Mouse (Mus musculus) embryonic facial prominence, embryonic 13.5 days (tissue): ENCODE measurements around the gene Hist1h2bl. TPM values are rescaled to one million over a fixed set of nuclear protein-coding genes. Genes with fewer than 3 reads are reported as not detected.

ENCODE experiments used
- ATAC-seq: fragments of 200-750 bp; cut with Nextera tagmentation; 2 replicates; pipeline ENCODE4 v1.8.0; 2017; ENCODE audit warnings: low read depth; ENCODE audit not compliant: insufficient number of reproducible peaks, insufficient read depth, low FRiP score, low TSS enrichment
- H3K27ac ChIP-seq: fragments of 300-500 bp; sonication (generic); 2 replicates; pipeline ENCODE4 v1.5.1; 2015; ENCODE audit warnings: moderate library complexity, mild to moderate bottlenecking, inconsistent platforms
- H3K27me3 ChIP-seq: fragments of 300-500 bp; sonication (generic); 2 replicates; pipeline ENCODE4 v1.6.1; 2015; ENCODE audit warnings: mild to moderate bottlenecking, inconsistent platforms
- H3K36me3 ChIP-seq: fragments of 300-500 bp; sonication (generic); 2 replicates; pipeline ENCODE4 v1.6.1; 2015; ENCODE audit warnings: mild to moderate bottlenecking, inconsistent platforms
- H3K4me1 ChIP-seq: fragments of 300-500 bp; sonication (generic); 2 replicates; pipeline ENCODE4 v1.6.1; 2015; ENCODE audit warnings: inconsistent platforms
- H3K4me2 ChIP-seq: fragments of 300-500 bp; sonication (generic); 2 replicates; pipeline ENCODE4 v1.6.1; 2015; ENCODE audit warnings: moderate library complexity, mild to moderate bottlenecking, inconsistent platforms
- H3K4me3 ChIP-seq: fragments of 300-500 bp; sonication (generic); 2 replicates; pipeline ENCODE4 v1.5.1; 2015; ENCODE audit warnings: mild to moderate bottlenecking, inconsistent platforms
- H3K9ac ChIP-seq: fragments of 300-500 bp; sonication (generic); 2 replicates; pipeline ENCODE4 v1.6.1; 2015; ENCODE audit warnings: mild to moderate bottlenecking, inconsistent platforms
- H3K9me3 ChIP-seq: fragments of 300-500 bp; sonication (generic); 2 replicates; pipeline ENCODE4 v1.6.1; 2016; ENCODE audit warnings: inconsistent platforms
- WGBS: fragments of 180-500 bp; shearing (Covaris S2); methylation state at CpG from one replicate; pipeline ENCODE4 v1.1.7; 2015; ENCODE audit warnings: mixed read lengths; 5-methylcytosine and 5-hydroxymethylcytosine counted together
- microRNA-seq: library from miRNA; unstranded; fragments of <30 nt; microRNA quantifications from one replicate; pipeline ENCODE4, GENCODE M21; 2016
- polyA plus RNA-seq: library from polyadenylated mRNA; unstranded; fragments of >200 nt; fragmentation: Nextera tagmentation; extraction: Ambion mirVana; gene quantifications from 2 replicates; pipeline ENCODE4 v1.2.1, GENCODE M21; 2015

Gene Hist1h2bl
- polyA plus RNA-seq, 1 experiment from 2014 or later = 2.1 TPM

- Histone ChIP-seq H3K27me3 (no peaks in the 10 kb centered on the region), H3K36me3 (no peaks in the 10 kb centered on the region), H3K9ac (no peak within 1 kb of the TSS), H3K27ac (no peak within 1 kb of the TSS), H3K9me3 (no peaks in the 10 kb centered on the region), H3K4me1 (no peaks in the 10 kb centered on the region), H3K4me3 (no peak within 1 kb of the TSS), H3K4me2 (no peak within 1 kb of the TSS)
- no peak for ATAC-seq
These were observed 18.1 kb downstream of the Hist1h2bl start, which contains the start of gene Olfr1359 for GRCm38 (mm10) chr13:21697811-21698210. Olfr1359 (plus strand) TSS chr13:21698111.

GRCm38 (mm10) chr13:21677305-21677704 lies 38.6 kb downstream of the Hist1h2bl start, which contains the start of gene Olfr1360:
Olfr1360 (minus strand) TSS chr13:21677405.
- Histone ChIP-seq H3K36me3 (no peaks in the 10 kb centered on the region), H3K27ac (no peak within 1 kb of the TSS), H3K27me3 (no peaks in the 10 kb centered on the region), H3K9me3 (no peaks in the 10 kb centered on the region), H3K4me2 (no peak within 1 kb of the TSS), H3K9ac (no peak within 1 kb of the TSS), H3K4me3 (no peak within 1 kb of the TSS), H3K4me1 (no peaks in the 10 kb centered on the region)
- no peak for ATAC-seq
- WGBS = 84% methylated on average over 2 of the region's 2 CpGs

Small RNA genes lying within 50 kb of the gene (microRNA-seq; reads per million reads assigned to microRNA genes)
- gene Gm44357 (not detected), gene Gm44367 (not detected), gene Gm44454 (not detected)

Other genes starting within 250 kb of the Hist1h2bl start
- 2.8 and 3.5 TPM in 2 replicates for gene Nkapl, start 247.6 kb downstream of the Hist1h2bl start, polyA plus RNA-seq
- 4.6 and 5.0 TPM in 2 replicates for gene Zkscan4, start 237.2 kb downstream of the Hist1h2bl start, polyA plus RNA-seq
- not detected in 2 replicates for gene Gm10065, start 236.7 kb downstream of the Hist1h2bl start, polyA plus RNA-seq
- 0.53 and 1.0 TPM in 2 replicates for gene AK157302, start 220.9 kb downstream of the Hist1h2bl start, polyA plus RNA-seq
- gene Gm11273, start 214.7 kb downstream of the Hist1h2bl start, polyA plus RNA-seq = 5.3 and 15.9 TPM in 2 replicates
- gene Zkscan8, start 185.0 kb downstream of the Hist1h2bl start, polyA plus RNA-seq = 5.2 and 7.5 TPM in 2 replicates
- 0.17 and 0.36 TPM in 2 replicates for gene Olfr1366, start 173.3 kb downstream of the Hist1h2bl start, polyA plus RNA-seq
- 0.08 TPM in 1 of 2 replicates, not detected in the other for gene Olfr1535, start 156.2 kb downstream of the Hist1h2bl start, polyA plus RNA-seq
- not detected in 2 replicates for gene Olfr1364, start 134.4 kb downstream of the Hist1h2bl start, polyA plus RNA-seq
- not detected in 2 replicates for gene Olfr1362, start 102.1 kb downstream of the Hist1h2bl start, polyA plus RNA-seq
- 0.28 TPM in 1 of 2 replicates, not detected in the other for gene Olfr11, start 73.6 kb downstream of the Hist1h2bl start, polyA plus RNA-seq
- 0.10 TPM in 1 of 2 replicates, not detected in the other for gene Olfr1361, start 52.8 kb downstream of the Hist1h2bl start, polyA plus RNA-seq
- not detected in 2 replicates for gene Olfr1360, start 38.7 kb downstream of the Hist1h2bl start, polyA plus RNA-seq
- gene Olfr1359, start 18.0 kb downstream of the Hist1h2bl start, polyA plus RNA-seq = not detected in 2 replicates
- gene Hist1h2ai, start 279 bp upstream of the Hist1h2bl start, polyA plus RNA-seq = 48.1 and 52.2 TPM in 2 replicates
- gene Hist1h3h, start 1.5 kb upstream of the Hist1h2bl start, polyA plus RNA-seq = 10.0 and 21.3 TPM in 2 replicates
- 4.2 and 7.3 TPM in 2 replicates for gene Hist1h2bm, start 5.9 kb upstream of the Hist1h2bl start, polyA plus RNA-seq
- 1.0 and 2.2 TPM in 2 replicates for gene Hist1h4j, start 18.9 kb upstream of the Hist1h2bl start, polyA plus RNA-seq
- gene Hist1h4k, start 34.4 kb upstream of the Hist1h2bl start, polyA plus RNA-seq = 3.0 and 6.7 TPM in 2 replicates
- gene Hist1h2ak, start 37.7 kb upstream of the Hist1h2bl start, polyA plus RNA-seq = 33.2 and 47.8 TPM in 2 replicates
- 6.2 and 6.6 TPM in 2 replicates for gene Hist1h2bn, start 38.0 kb upstream of the Hist1h2bl start, polyA plus RNA-seq
- gene Hist1h1b, start 64.5 kb upstream of the Hist1h2bl start, polyA plus RNA-seq = 30.2 and 32.9 TPM in 2 replicates
- 128 and 155 TPM in 2 replicates for gene Hist1h3i, start 67.2 kb upstream of the Hist1h2bl start, polyA plus RNA-seq
- 10.9 and 15.4 TPM in 2 replicates for gene Hist1h2an, start 71.1 kb upstream of the Hist1h2bl start, polyA plus RNA-seq
- gene Hist1h2bp, start 71.3 kb upstream of the Hist1h2bl start, polyA plus RNA-seq = 0.72 and 1.7 TPM in 2 replicates
- gene Hist1h2bq, start 94.1 kb upstream of the Hist1h2bl start, polyA plus RNA-seq = 21.6 and 33.1 TPM in 2 replicates
- gene Hist1h2ao, start 94.3 kb upstream of the Hist1h2bl start, polyA plus RNA-seq = not detected in 2 replicates
- not detected in 2 replicates for gene Hist1h4m, start 95.6 kb upstream of the Hist1h2bl start, polyA plus RNA-seq
- 14.7 and 15.3 TPM in 2 replicates for gene Hist1h4n, start 116.1 kb upstream of the Hist1h2bl start, polyA plus RNA-seq
- 3,982 and 4,261 TPM in 2 replicates for gene Hist1h2ap, start 117.4 kb upstream of the Hist1h2bl start, polyA plus RNA-seq
- gene Hist1h2br, start 117.6 kb upstream of the Hist1h2bl start, polyA plus RNA-seq = 23.0 and 34.3 TPM in 2 replicates
- 16.8 and 18.0 TPM in 2 replicates for gene Zfp184, start 229.0 kb upstream of the Hist1h2bl start, polyA plus RNA-seq